Mouse (Mus musculus) CD4-positive, CD25-positive, alpha-beta regulatory T cell, adult 2 months (primary cell): Measurements from ENCODE around the gene Fabp2.
"Not testable (repeated sequence)": the region's sequence is repeated elsewhere in the genome, so short reads cannot be mapped to it uniquely, and the experiment has no call there.

ENCODE experiments used
- DNase-seq: peaks from one replicate; pipeline ENCODE4 v3.0.0-alpha.2; 2012; ENCODE audit warnings: low read depth, low spot score

Gene Fabp2

GRCm38 (mm10) chr3:122920572-122921435 lies 25.9 kb downstream of the Fabp2 start:
- no peak for DNase-seq

- DNase-seq = no peak
Observed at GRCm38 (mm10) chr3:122921676-122922527, 27.0 kb downstream of the Fabp2 start.

GRCm38 (mm10) chr3:122923147-122923546 lies 28.3 kb downstream of the Fabp2 start:
- DNase-seq = no peak

- DNase-seq = peak; percentile 96
Observed at GRCm38 (mm10) chr3:122924009-122924914, 29.4 kb downstream of the Fabp2 start, which contains the start of gene 1810037I17Rik. 1810037I17Rik (plus strand) TSS chr3:122924203.

- DNase-seq = no peak
Observed at GRCm38 (mm10) chr3:122929723-122930122, 34.9 kb downstream of the Fabp2 start.

GRCm38 (mm10) chr3:122932466-122932865 lies 37.6 kb downstream of the Fabp2 start:
- DNase-seq = no peak

- DNase-seq = not testable (repeated sequence)
Observed at GRCm38 (mm10) chr3:122937176-122937575, 42.3 kb downstream of the Fabp2 start.

- peak; percentile 67 for DNase-seq
Observed at GRCm38 (mm10) chr3:122939215-122939614, 44.3 kb downstream of the Fabp2 start.

GRCm38 (mm10) chr3:122943387-122943890 lies 48.6 kb downstream of the Fabp2 start:
- DNase-seq = no peak
